Mouse (Mus musculus): ENCODE data around the gene Tmsb15b2.

DNA sequence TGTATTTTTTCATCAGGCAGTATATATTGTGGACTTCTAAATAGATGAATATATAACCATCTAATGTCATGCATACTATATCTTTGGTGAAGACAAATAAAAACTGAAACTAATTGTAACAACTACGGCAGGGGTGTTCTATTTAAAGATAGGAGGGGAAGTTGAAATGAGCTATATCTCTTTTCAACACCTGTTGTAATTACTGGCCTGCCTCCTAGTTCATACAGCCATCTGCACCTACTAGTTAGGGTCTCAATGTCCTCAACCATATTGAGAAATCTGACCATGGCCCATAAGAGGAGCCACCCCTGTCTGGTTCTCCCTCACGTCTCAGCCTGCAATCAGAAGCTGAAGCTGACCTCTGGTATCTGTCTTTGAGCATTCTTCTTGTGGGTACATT is 21.0 kb upstream of the Tmsb15b2 start:
- TF ChIP-seq CTCF (IDR thresholded peaks at IDR 0.05; ENCODE audit: low read depth) (no peak), EP300 (IDR thresholded peaks at IDR 0.05; ENCODE audit: low read depth) (no peak)
